Mouse (Mus musculus): ENCODE measurements around the gene S1pr3. TPM values are rescaled to one million over a fixed set of nuclear protein-coding genes. Genes with fewer than 3 reads are reported as not detected.

Gene S1pr3
- total RNA-seq (2021), result 1 to 10 TPM; 7.1 TPM
- long read RNA-seq, experiment 1, full-length matches to known transcripts, result 9 of 15 reads
- long read RNA-seq, experiment 1, partial matches to known transcripts, result 0 of 15 reads
- long read RNA-seq, experiment 1, other reads (novel, unspliced or antisense), result 6 of 15 reads
- long read RNA-seq, experiment 2, full-length matches to known transcripts, result 9 of 16 reads
- long read RNA-seq, experiment 2, partial matches to known transcripts, result 0 of 16 reads
- long read RNA-seq, experiment 2, other reads (novel, unspliced or antisense), result 7 of 16 reads

DNA sequence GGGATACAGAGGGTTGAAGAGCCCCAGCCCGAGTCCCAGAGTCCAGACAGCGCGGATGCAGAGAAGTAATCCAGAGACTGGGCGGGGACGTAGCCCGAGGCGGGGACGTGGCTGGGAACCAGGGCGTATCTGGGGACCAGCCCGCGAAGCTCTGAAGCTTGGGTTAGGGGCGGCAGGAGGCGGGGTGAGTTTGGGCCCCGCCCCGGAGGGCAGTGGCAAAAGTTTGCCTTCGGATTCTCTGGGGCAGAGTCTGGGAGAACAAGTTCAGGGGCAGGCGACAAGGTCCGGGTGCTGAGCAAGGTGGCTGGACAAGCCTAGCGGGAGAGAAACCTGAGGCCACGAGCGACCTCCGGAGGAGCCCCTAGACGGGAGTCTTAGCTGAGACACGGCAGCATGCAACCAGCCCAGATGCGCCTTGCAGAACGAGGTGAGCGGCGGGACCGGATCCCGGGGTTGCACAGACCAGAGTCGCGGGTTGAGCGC is at the start of gene S1pr3:
S1pr3 (plus strand) TSS at position 121 of the 483 bp plus-strand sequence.
- TF ChIP-seq CTCF (IDR thresholded peaks at IDR 0.05), result no peak
- H3K4me3 ChIP-seq, result peak within 1 kb of the TSS; percentile 45
- H3K27ac ChIP-seq, result 0 out of 2 replicates have a peak within 1 kb of the TSS, but pooled peaks have one; percentile 24
- DNase-seq (ENCODE audit: extremely low spot score in 1 of 2, low spot score in 2 of 2), result no peak
- intact Hi-C loops (cut with DNase I), result no loop called here

DNA sequence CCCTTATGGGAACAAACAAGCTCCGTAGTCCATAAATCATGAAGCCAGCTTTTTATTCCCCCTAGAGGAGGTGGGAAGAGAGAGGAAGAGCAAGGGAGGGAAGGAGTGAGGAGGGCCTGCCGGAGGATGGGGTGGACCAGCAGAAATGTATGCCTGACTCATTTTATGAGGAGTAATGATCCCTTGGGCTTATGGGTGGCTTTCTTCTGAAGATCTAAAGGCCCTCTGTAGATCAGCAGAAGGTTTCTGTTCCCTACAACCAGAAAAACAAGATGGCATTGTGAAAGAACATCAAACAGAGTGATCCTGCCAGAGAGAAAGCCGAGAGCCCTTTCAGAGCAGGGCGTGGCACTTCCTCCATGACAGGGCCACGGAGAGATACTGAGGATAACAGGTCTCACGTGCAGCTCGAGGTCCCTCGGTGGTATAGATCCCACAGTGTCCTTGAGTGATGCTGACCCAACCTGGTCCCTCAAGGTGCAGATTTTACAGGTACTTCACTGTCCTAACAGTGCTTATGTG is 47.9 kb upstream of the S1pr3 start:
- DNase-seq (ENCODE audit: extremely low spot score in 1 of 2, low spot score in 2 of 2), result no peak
- H3K27ac ChIP-seq, result no peak overlapping the region
- no peak for TF ChIP-seq CTCF (IDR thresholded peaks at IDR 0.05)
- H3K4me3 ChIP-seq, result no peak overlapping the region
- intact Hi-C loops (cut with DNase I), result no loop called here

DNA sequence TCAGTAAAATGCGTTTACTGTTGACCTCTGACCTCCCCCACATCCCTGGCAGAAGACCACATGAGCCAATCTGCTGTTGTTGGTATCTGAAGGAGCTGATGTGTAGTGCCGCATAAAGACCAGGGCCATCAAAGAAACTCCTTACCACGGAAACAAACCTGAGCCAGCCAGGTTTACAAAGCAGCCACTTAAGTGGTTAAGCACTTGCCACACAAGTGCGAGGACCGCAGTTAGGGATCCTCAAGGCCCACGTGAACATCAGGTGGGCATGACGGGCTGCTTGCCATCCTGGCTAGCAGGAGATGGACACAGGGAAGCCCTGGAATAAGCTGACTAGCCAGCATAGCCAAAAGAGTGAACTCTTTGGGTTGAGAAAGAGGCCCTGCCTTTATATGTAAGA is 45.0 kb upstream of the S1pr3 start:
- intact Hi-C loops (cut with DNase I), result no loop called here
- TF ChIP-seq CTCF (IDR thresholded peaks at IDR 0.05), result no peak
- no peak overlapping the region for H3K27ac ChIP-seq
- no peak overlapping the region for H3K4me3 ChIP-seq
- DNase-seq (ENCODE audit: extremely low spot score in 1 of 2, low spot score in 2 of 2), result no peak

DNA sequence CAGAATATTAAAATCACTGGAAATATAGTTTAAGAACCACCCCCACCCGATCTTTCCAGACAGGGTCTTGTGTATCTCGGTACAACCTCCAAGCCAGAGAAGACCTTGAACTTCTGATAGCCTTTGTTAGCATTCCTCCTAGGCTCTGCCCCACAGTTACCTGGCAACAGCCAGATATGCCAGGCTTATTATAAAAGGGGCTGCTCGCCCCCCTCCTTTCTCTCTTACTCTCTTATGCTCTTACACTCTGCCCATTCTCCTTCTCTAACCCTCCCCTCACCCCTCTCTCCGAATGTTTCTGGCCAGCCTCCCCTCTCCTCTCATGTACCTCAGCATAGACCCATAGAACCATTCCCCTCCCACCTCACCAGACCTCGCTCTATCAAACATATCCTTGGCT is 44.5 kb upstream of the S1pr3 start:
- no peak for DNase-seq (ENCODE audit: extremely low spot score in 1 of 2, low spot score in 2 of 2)
- no peak for TF ChIP-seq CTCF (IDR thresholded peaks at IDR 0.05)
- Histone ChIP-seq H3K4me3 (no peak overlapping the region), H3K27ac (no peak overlapping the region)
- intact Hi-C loops (cut with DNase I), result no loop called here

DNA sequence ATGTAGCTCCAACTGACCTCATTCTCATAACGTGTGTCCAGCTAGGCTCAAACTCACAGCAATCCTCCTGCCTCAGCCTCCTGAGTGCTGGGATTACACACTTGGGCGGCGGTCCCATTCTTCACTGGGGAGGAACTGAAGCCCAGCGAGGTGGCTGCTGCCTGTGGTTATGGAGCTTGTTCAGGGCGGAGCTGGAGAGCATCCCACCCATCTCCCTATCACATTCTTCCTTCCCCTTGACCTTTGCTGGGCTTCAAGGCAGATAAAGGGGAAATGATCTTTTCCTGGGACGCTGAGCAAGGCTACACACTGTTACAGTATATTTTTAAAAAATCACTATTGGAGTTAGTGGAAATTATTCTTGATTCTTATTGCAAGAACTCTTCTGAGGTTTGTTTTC is 43.2 kb upstream of the S1pr3 start:
- Histone ChIP-seq H3K27ac (no peak overlapping the region), H3K4me3 (no peak overlapping the region)
- no peak for TF ChIP-seq CTCF (IDR thresholded peaks at IDR 0.05)
- intact Hi-C loops (cut with DNase I), result no loop called here
- no peak for DNase-seq (ENCODE audit: extremely low spot score in 1 of 2, low spot score in 2 of 2)

DNA sequence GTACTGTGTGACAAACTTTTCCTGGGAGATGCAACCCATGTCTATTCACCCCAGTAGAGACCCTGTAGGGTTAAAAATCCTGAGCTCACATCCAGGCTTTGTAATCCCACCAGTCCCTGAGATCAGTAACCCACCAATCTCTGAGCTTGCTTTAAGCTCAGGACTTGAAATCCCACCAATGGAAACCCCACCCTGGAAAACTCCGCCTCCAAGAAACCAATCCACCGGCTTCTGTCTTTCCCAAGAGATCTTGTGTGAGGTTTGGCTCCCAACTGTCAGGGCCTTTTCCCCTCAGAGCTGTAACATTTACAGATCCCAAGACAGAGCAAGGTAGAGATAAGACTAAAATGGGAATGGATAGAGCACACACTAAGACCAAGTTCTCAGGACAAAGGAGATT is 40.1 kb upstream of the S1pr3 start:
- intact Hi-C loops (cut with DNase I), result no loop called here
- TF ChIP-seq CTCF (IDR thresholded peaks at IDR 0.05), result no peak
- H3K4me3 ChIP-seq, result no peak overlapping the region
- no peak for DNase-seq (ENCODE audit: extremely low spot score in 1 of 2, low spot score in 2 of 2)
- H3K27ac ChIP-seq, result no peak overlapping the region

DNA sequence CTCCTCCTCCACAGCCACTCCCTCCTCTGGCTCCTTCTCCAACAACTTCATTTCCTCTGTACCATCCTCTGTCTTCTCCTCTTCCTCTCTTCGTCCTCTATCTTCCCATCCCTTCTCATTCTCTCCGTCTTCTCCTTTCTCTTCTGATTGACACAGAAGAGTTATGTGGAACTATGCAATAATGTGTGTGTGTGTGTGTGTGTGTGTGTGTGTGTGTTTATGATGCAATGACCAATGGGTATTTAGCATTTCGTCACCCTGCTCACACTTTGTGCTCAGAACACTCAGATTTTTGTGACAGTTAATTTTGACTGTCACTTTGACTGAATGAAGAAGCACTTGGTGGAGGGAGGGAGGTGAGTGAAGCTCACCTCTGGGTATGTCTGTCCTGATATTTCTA is 39.1 kb upstream of the S1pr3 start:
- Histone ChIP-seq H3K27ac (no peak overlapping the region), H3K4me3 (no peak overlapping the region)
- TF ChIP-seq CTCF (IDR thresholded peaks at IDR 0.05), result no peak
- intact Hi-C loops (cut with DNase I), result no loop called here
- DNase-seq (ENCODE audit: extremely low spot score in 1 of 2, low spot score in 2 of 2), result no peak

DNA sequence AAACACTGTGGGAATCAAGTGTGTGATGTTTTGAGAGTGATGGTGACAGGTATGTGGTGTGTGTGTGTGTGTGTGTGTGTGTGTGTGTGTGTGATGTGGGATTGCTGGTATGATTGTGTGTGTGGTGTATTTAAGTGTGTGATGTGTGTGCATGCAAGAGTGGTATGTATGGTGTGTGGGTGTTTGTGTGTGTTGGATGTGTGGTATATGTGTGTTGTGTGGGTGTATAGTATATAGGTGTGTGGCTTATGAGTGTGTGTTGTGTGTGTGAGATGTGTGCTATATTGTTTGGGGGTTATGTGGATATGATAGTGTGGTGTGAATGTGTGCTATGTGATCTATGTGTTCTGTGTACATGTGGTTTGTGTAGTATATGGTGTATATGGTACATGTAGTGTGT is 35.4 kb upstream of the S1pr3 start:
- DNase-seq (ENCODE audit: extremely low spot score in 1 of 2, low spot score in 2 of 2), result no peak
- no peak for TF ChIP-seq CTCF (IDR thresholded peaks at IDR 0.05)
- no peak overlapping the region for H3K4me3 ChIP-seq
- H3K27ac ChIP-seq, result no peak overlapping the region
- intact Hi-C loops (cut with DNase I), result no loop called here

DNA sequence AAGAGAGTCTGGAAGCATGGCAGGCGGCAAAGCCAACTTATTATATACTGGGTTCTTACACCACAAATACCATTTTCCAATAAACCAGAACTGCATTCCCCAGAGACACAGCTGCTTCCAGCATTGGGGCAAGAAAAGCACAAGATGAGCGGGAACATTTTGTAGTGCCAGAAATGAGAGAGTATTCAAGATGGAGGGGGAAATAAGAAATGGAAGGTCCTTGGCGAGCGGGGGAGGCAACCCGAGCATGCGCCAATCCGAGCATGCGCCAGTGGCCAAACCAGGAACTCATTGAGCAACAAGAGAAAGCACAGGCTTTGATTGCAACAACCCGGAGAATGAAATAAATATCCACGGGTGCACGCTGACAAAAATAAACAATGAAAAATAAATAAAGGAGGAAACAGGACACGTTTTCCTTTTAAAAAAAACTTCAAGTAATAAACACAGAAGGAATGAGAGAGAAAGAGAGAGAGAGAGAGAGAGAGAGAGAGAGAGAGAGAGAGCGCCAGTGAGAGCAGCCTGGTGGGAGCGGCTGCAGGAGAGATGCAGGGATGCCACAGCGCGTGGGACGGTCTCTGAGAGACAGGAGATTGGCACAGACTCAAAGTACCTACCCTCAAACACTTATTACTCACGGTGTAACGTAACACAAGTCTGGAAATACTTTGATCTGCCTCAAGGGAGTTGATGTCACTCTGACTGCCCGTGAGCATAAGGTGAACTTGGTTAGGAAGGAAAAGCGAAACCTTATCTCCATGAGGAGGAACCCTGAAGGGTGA is 34.2 kb upstream of the S1pr3 start:
- no peak overlapping the region for H3K27ac ChIP-seq

DNA sequence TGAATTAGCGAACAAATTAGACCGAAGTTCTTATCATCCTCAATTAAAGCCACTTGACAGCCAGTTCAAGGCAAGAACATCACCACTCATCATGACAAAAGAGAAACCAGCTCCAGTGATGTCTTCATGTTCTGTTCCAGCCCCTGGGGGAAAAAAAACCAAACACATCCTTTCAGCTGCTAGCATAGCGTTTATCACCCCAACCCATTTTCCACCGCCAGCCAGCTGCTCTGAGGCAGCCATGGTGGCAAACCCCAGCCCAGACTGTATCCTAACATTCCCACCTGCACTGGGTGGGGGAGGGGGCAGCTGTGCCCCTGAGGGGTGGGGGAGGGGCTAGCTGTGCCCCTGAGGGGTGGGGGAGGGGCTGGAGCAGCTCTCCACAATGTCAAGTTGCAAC is 30.3 kb upstream of the S1pr3 start:
- Histone ChIP-seq H3K4me3 (no peak overlapping the region), H3K27ac (no peak overlapping the region)
- DNase-seq (ENCODE audit: extremely low spot score in 1 of 2, low spot score in 2 of 2), result no peak
- no peak for TF ChIP-seq CTCF (IDR thresholded peaks at IDR 0.05)
- intact Hi-C loops (cut with DNase I), result no loop called here

More for the DNA sequence above, 34.2 kb upstream of the S1pr3 start:
- intact Hi-C loops (cut with DNase I), result no loop called here
- TF ChIP-seq CTCF (IDR thresholded peaks at IDR 0.05), result no peak
- no peak overlapping the region for H3K4me3 ChIP-seq
- peak; percentile 25 to 35 for DNase-seq (ENCODE audit: extremely low spot score in 1 of 2, low spot score in 2 of 2)

DNA sequence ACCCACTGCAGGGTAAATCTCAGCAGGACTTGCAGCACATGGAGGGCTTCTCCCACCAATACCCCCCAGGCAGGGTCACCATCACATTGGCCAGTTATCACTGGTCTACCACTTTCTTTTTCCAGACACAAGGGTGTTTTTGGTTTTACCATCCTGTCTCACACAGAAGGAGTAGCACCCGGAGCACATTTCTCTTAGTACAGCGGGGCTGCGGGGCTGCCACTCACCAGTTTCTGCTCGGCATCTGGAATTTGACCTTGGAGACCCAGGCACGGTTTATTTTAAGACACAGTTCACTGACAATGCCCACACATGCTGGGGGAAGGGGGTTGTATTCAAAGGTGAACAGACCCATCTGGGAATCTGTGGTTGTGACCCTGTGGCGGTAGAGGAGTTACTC is 28.8 kb upstream of the S1pr3 start:
- DNase-seq (ENCODE audit: extremely low spot score in 1 of 2, low spot score in 2 of 2), result no peak
- no peak overlapping the region for H3K27ac ChIP-seq
- no peak overlapping the region for H3K4me3 ChIP-seq
- intact Hi-C loops (cut with DNase I), result no loop called here
- TF ChIP-seq CTCF (IDR thresholded peaks at IDR 0.05), result no peak

DNA sequence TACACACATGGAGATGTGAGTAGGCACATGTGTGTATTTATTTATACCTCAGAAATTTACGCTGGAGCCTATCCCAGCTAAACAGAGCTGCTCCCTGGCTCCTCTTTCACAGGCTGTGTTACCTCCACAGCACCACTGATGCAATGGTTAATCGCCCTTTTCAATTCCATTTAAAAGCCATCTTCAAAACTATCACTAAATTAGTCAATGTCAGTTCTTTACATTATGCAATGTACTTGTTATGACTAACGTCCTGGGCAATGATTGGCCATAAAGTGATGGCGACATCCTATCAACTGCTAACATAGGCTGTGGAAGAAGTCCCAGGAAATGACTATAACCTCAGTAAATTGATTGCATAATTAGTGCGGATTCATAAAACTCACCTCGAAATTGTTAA is 26.9 kb upstream of the S1pr3 start:
- TF ChIP-seq CTCF (IDR thresholded peaks at IDR 0.05), result no peak
- no peak for DNase-seq (ENCODE audit: extremely low spot score in 1 of 2, low spot score in 2 of 2)
- H3K27ac ChIP-seq, result no peak overlapping the region
- intact Hi-C loops (cut with DNase I), result no loop called here
- no peak overlapping the region for H3K4me3 ChIP-seq

Measured in left cerebral cortex, adult 2 months (tissue).